In the genomic region with DNA sequence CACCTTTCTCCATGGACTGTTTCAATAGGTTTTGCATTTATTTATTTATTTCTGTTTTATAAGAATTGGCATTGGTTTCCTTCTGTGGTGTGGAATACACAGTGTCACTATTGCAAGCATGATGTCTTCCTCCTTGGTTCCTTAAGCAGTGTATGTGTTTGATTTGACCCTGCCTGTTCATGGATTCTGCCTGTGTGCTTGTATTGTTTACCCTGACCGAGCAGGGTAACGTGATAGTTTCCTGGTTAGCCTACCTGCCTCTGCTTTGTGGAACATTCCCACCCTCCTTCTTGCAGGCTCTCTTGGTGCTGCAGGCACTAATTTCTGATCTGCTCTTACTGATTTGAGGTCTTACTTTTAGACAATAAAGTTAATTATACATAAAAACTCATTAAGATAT, we compare ENCODE assay signal across 30 mouse cellular contexts. TPM values are rescaled to one million over a fixed set of nuclear protein-coding genes. Genes with fewer than 3 reads are reported as not detected.
"Had no signal": no experiment of that assay in that cellular context is flagged by ENCODE, and none has a peak within 500 bp of the region (broad histone marks: within the 10 kb centered on the region; RNA-seq: fewer than 3 reads in every experiment).

No protein-coding gene starts in this region.

- H3K9ac ChIP-seq: heart, embryonic 12.5 days; hindbrain, embryonic 13.5 days; hindbrain, embryonic 15.5 days; kidney, embryonic 15.5 days; limb, embryonic 12.5 days; liver, embryonic 13.5 days had no signal

- ATAC-seq: hindbrain, postnatal 0 days; intestine, embryonic 16.5 days had no signal

- H3K4me2 ChIP-seq: heart, embryonic 12.5 days; hindbrain, embryonic 13.5 days; hindbrain, embryonic 15.5 days; kidney, embryonic 15.5 days; limb, embryonic 12.5 days; liver, embryonic 11.5 days; liver, embryonic 13.5 days had no signal

- H3K4me3 ChIP-seq: heart, embryonic 10.5 days; heart, embryonic 12.5 days; hindbrain, embryonic 13.5 days; hindbrain, embryonic 15.5 days; kidney, embryonic 15.5 days; left cerebral cortex, adult 2 months; limb, embryonic 10.5 days; limb, embryonic 12.5 days; liver, embryonic 13.5 days had no signal

- H3K4me1 ChIP-seq: heart, embryonic 10.5 days; heart, embryonic 12.5 days; hindbrain, embryonic 15.5 days; kidney, embryonic 15.5 days; limb, embryonic 10.5 days; limb, embryonic 12.5 days; liver, embryonic 13.5 days had no signal

- H3K36me3 ChIP-seq: heart, embryonic 10.5 days; heart, embryonic 12.5 days; hindbrain, embryonic 13.5 days; hindbrain, embryonic 15.5 days; kidney, embryonic 15.5 days; liver, embryonic 13.5 days had no signal

- H3K27ac ChIP-seq: heart, embryonic 10.5 days; hindbrain, embryonic 13.5 days; hindbrain, embryonic 15.5 days; hindbrain, postnatal 0 days; kidney, embryonic 15.5 days; kidney, postnatal 0 days; left cerebral cortex, adult 2 months; limb, embryonic 10.5 days; limb, embryonic 12.5 days; liver, embryonic 13.5 days had no signal

- H3K27me3 ChIP-seq: heart, embryonic 12.5 days; hindbrain, embryonic 13.5 days; hindbrain, embryonic 15.5 days; kidney, embryonic 15.5 days; limb, embryonic 12.5 days; liver, embryonic 13.5 days had no signal

- H3K9me3 ChIP-seq: heart, embryonic 10.5 days; heart, embryonic 12.5 days; hindbrain, embryonic 13.5 days; hindbrain, embryonic 15.5 days; kidney, embryonic 15.5 days; limb, embryonic 10.5 days; limb, embryonic 12.5 days; liver, embryonic 13.5 days had no signal

- DNase-seq: gastrocnemius, postnatal 14 days; gastrocnemius, postnatal 36 days; heart, adult 18-20 months; heart, postnatal 14 days; heart, postnatal 36 days; kidney, adult 11 months; kidney, adult 2 months; kidney, adult 9 months; kidney, postnatal 14 days; kidney, postnatal 36 days; layer of hippocampus, adult 9-11 months; liver; liver, embryonic 13.5 days had no signal

RNA-seq across cellular contexts. Expression of gene Capns2, which starts 7.3 kb away (rescaled TPM):
- total RNA-seq: gastrocnemius, adult 18-20 months; gastrocnemius, adult 8-10 months; gastrocnemius, postnatal 14 days; gastrocnemius, postnatal 36 days; heart, adult 18-20 months; heart, adult 8-10 months; heart, postnatal 36 days; hematopoietic stem cell, adult 5-6 weeks had no signal
- polyA plus RNA-seq: hindbrain, embryonic 11.5 days; hindbrain, postnatal 0 days; intestine, embryonic 16.5 days; kidney, postnatal 0 days; liver, embryonic 13.5 days had no signal
